Mouse (Mus musculus) gastrocnemius, adult 2 months (tissue): Measurements from ENCODE around the gene Kyat3. TPM values are rescaled to one million over a fixed set of nuclear protein-coding genes. Genes with fewer than 3 reads are reported as not detected.
"Not testable (repeated sequence)": the region's sequence is repeated elsewhere in the genome, so short reads cannot be mapped to it uniquely, and the experiment has no call there.

ENCODE experiments used
- DNase-seq: peaks from one replicate; pipeline ENCODE4 v3.0.0; 2022
- H3K27ac ChIP-seq: fragments of 200-600 bp; 2 replicates; pipeline ENCODE4 v1.8.1; 2022; ENCODE audit warnings: mild to moderate bottlenecking
- H3K4me3 ChIP-seq: fragments of 200-600 bp; 2 replicates; pipeline ENCODE4 v1.8.1; 2022; ENCODE audit warnings: mild to moderate bottlenecking, moderate library complexity
- CTCF ChIP-seq: fragments of 200-600 bp; IDR thresholded peaks from 2 replicates; pipeline ENCODE4 v1.8.1; 2022; ENCODE audit warnings: antibody characterized with exemption, mild to moderate bottlenecking, moderate library complexity
- intact Hi-C: fragments of 180-260 bp; cut with DNase I; formaldehyde crosslinking; loops from one replicate; pipeline ENCODE4 v1.15.1; 2025
- long read RNA-seq, 2 experiments: library from polyadenylated mRNA; stranded (forward); transcript quantifications; one replicate each; pipeline ENCODE4 v2.0.0; 2021
- total RNA-seq, 2 experiments: library from RNA; stranded (reverse); gene quantifications; 2 replicates each; pipeline ENCODE4 v1.2.3; 2021

Gene Kyat3
- 10 to 100 TPM in 1 of 2 experiments, 1 to 10 TPM in 1; 9.5 to 14.0 TPM for total RNA-seq
- long read RNA-seq, experiment 1, transcript Kyat3-202 (14 exons, 1,888 nt), result major isoform, 12 of 13 reads
- long read RNA-seq, experiment 1, partial matches to known transcripts, result 0 of 13 reads
- long read RNA-seq, experiment 1, other reads (novel, unspliced or antisense), result 1 of 13 reads
- long read RNA-seq, experiment 2, full-length matches to known transcripts, result 17 of 19 reads
- long read RNA-seq, experiment 2, partial matches to known transcripts, result 1 of 19 reads
- long read RNA-seq, experiment 2, other reads (novel, unspliced or antisense), result 1 of 19 reads

DNA sequence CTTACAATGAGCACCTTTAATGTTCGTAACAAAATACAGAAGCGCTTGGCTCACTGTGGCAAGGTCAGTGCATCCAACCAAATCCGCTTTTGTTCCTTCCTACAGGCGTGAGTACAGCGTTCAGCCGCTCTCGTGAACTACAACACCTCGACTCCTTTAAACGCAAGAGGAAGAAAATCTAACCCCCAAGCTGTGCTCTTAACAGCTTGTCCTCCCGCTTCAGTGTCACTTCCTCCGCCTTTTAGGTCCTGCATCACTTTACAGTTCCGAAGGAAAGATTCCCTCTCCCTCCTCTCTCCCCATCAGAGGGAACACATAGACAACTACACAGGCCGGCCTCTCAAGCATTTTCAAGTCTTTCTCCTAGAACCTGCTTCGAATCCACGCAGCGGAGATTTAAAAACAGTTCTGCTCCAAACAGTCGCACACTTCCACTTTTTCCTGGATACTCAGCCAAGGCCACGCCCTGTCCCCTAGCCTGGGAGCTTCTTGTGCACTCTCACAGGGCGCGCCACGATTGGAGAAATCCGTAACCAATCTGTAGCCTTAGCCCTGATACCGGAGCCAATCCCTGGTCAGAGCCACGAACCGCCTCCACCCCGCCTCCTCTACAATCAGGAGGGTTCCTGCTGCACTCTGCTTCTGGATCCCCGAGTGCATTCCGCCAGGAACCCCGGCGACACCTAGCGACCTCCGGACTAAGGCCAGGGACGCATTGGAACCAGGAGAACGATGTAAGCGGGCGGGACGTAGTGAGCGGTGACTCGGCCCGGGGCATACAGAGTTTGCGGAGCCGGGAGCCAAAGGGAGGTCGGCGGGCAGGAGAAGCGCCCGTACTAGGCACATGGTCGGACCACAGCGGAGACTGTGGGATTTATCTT lies at the start of gene Kyat3:
Kyat3 (plus strand) TSS at position 610 of the 881 bp plus-strand sequence.
- peak; percentile 97 for DNase-seq
- Histone ChIP-seq H3K27ac (peak within 1 kb of the TSS; percentile 89), H3K4me3 (peak within 1 kb of the TSS; percentile 71)
- intact Hi-C loops, result no loop called here
- peak; percentile 43; the same call in 1 of the 2 replicates for TF ChIP-seq CTCF

- no peak for TF ChIP-seq CTCF
- Histone ChIP-seq H3K27ac (no peak overlapping the region), H3K4me3 (no peak overlapping the region)
- intact Hi-C loops, result no loop called here
- no peak for DNase-seq
These were observed 36.1 kb upstream of the Kyat3 start for GRCm38 (mm10) chr3:142664723-142665122.

GRCm38 (mm10) chr3:142674607-142675006 lies 26.2 kb upstream of the Kyat3 start:
- no peak for DNase-seq
- intact Hi-C loops, result no loop called here

GRCm38 (mm10) chr3:142687939-142688338 lies 12.9 kb upstream of the Kyat3 start:
- no peak overlapping the region for H3K27ac ChIP-seq
- intact Hi-C loops, result no loop called here
- no peak for DNase-seq
- TF ChIP-seq CTCF, result no peak
- H3K4me3 ChIP-seq, result no peak overlapping the region

More at GRCm38 (mm10) chr3:142674607-142675006, 26.2 kb upstream of the Kyat3 start:
- H3K27ac ChIP-seq, result no peak overlapping the region
- peak; percentile 42 for TF ChIP-seq CTCF
- H3K4me3 ChIP-seq, result no peak overlapping the region

DNA sequence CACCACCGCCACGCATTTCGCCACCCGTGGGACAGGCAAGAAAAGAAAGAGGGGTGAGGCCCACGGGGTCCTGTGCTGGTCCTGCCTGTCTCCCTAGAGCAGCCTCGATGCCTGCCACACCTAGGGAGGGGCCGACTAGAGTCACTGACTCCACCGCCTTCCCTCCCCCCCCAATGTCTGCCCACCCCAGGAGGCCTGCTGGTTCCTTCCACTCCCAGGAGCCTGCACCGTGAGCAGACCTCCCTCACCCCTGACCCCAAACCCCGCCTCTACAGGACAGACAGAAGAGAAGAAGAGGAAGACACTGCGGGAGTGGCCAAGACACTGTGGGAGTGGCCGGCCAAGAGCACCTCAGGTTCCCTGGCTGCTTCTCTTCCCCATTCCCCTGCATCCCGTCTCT lies 12.5 kb upstream of the Kyat3 start:
- intact Hi-C loops, result no loop called here
- no peak for TF ChIP-seq CTCF
- Histone ChIP-seq H3K27ac (no peak overlapping the region), H3K4me3 (no peak overlapping the region)
- DNase-seq, result no peak

- DNase-seq, result no peak
- Histone ChIP-seq H3K27ac (no peak overlapping the region), H3K4me3 (no peak overlapping the region)
- no peak for TF ChIP-seq CTCF
- intact Hi-C loops, result no loop called here
These were observed 4.3 kb upstream of the Kyat3 start for GRCm38 (mm10) chr3:142696517-142696916.

DNA sequence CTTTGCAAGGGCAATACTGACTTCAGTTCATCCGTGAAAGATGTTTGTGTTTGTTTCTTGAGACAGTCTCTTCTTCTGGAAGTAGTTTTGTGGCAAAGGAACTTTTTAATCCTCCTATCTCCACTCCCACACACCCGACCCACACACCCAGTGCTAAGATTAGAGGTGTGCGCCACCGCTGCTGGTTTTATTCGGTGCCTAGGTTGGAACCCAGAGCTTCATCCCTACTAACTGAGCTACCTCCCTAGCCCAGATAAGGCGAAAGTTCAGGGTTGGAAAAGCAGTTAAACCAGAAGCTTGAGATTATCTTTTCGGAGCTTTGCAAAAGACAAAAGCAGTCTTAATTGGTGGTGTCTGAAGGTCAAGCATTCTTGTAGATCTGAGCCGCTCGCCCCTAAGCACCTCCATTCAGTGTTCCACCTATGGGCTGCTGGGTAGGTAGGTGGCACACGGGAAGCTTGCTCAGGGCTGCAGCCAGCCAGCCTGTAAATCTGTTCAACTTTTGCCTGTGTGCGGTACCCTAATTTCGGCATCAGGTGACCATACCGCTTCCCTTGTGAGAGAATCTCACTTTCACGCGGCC lies 647 bp downstream of the Kyat3 start:
- no peak for DNase-seq
- intact Hi-C loops, result no loop called here
- no peak for TF ChIP-seq CTCF
- Histone ChIP-seq H3K27ac (peak overlapping the region; percentile 89), H3K4me3 (peak overlapping the region; percentile 71)

DNA sequence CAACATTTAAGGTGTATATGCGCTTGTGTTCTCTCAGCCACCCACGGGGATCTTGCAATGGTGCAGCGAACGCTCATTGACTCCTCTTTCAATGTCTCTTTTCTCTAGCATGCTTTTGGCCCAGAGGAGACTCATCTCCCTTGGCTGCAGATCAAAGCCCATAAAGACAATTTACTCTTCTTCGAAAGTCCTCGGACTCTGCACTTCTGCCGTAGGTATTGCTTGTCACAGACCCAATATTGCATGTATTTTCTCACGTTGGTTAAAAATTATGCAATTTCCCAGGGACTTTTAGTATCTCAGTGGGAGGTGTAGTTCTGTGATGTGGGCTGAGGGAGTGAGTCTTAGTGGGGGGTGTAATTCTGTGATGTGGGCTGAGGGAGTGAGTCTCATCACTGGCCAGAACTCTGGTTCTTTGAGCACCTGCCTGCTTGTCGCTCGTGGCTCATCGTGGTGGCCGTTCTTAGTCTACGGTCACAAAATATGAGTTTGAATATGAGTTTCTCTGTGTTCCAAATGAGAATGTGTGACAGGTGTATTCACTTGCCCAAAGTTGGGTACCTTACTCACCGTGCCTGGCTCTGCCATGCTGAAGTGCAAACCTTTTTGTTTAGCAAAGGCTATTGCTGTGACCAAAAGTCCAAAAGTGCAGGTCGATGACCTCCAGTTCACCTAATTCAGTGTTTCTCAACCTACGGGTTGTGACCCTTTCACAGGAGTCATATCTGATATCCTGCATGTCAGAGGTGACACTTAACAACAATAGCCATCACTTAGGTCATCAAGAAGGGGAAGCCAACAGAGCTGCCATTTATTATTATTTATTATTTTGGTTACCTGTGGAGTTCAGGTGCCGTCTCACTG lies 6.0 kb downstream of the Kyat3 start:
- Histone ChIP-seq H3K4me3 (no peak overlapping the region), H3K27ac (no peak overlapping the region)
- no peak for TF ChIP-seq CTCF
- no peak for DNase-seq
- intact Hi-C loops, result no loop called here

DNA sequence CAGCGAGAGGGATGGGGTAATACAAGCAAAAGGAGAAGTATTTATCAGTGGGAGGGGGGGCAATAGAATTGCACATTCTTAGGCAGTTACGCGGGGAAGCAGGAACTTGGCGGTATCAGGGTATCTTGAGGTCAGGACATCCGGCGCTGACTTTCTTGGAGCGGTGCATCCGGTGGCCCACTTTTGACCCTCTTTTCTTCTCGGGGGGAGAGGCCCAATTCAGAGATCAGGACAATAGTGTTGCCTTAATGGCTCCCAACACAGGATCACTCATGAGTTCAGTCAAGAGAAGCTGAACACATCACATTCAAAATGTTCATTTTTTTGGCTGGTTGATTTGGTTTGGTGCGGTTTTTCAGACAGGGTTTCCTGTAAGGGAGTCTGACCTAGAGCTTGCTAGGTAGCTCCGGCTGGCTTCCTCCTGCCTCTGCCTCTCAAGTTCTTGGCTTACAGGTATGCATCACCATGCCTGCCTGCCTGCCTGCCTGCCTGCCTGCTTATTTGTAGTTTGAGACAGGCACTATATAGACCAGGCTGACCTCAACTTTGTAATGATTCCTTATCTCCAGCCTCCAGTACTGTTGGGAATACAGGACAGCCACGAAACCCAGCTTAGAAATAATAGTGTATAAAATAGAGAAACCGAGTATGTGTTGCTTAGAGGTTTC lies 7.5 kb downstream of the Kyat3 start:
- DNase-seq, H3K27ac ChIP-seq: not testable (repeated sequence)
- intact Hi-C loops, result loop anchor here (1.0 to 2.0 kb wide), 2 partner anchors 69 to 218 kb away; no protein-coding TSS in a partner anchor
- peak overlapping the region; percentile 28 for H3K4me3 ChIP-seq

GRCm38 (mm10) chr3:142708849-142709419 lies 8.1 kb downstream of the Kyat3 start:
- peak overlapping the region; percentile 28 for H3K4me3 ChIP-seq
- no peak overlapping the region for H3K27ac ChIP-seq
- peak; percentile 55 for DNase-seq
- intact Hi-C loops, result loop anchor here (1.0 to 2.0 kb wide), 2 partner anchors 70 to 218 kb away; no protein-coding TSS in a partner anchor
- peak; percentile 98 for TF ChIP-seq CTCF

DNA sequence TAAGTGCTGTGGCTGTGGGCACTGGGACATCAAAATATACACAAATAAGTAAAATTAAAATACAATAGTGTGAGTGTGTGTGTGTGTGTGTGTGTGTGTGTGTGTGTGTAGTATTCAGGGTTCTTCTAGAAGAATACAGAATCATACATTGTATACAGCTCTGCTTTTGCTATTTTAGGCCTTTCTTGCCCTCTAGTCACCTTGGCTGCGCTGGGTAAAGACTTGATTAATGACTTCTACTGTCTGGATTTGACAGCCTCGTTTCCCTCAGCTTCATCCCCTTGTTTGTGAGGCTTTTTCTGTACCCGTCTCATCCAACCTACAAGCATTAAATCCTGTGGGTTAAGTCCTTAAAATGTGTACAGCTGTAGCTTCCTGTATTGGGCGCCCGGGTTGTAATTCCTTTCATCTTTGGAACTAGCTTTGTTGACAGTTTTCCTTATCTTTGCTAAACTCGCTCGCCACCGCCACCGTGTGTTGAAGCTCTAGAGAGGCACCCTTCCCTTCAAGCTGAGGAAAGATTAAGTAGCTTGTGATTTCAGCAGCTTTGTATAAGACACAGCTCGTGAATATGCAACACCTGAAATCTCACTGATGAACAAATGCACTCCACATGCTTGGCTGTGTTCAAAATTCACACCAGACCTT lies 9.6 kb downstream of the Kyat3 start:
- DNase-seq, result peak; percentile 53
- Histone ChIP-seq H3K4me3 (peak overlapping the region; percentile 43), H3K27ac (no peak overlapping the region)
- peak; percentile 69 for TF ChIP-seq CTCF
- intact Hi-C loops, result no loop called here
